Mouse (Mus musculus) heart, postnatal 4 days (tissue): ENCODE measurements around the gene Trim23. TPM values are rescaled to one million over a fixed set of nuclear protein-coding genes. Genes with fewer than 3 reads are reported as not detected.
"Not testable (repeated sequence)": the region's sequence is repeated elsewhere in the genome, so short reads cannot be mapped to it uniquely, and the experiment has no call there.

Source experiments
- DNase-seq: peaks from one replicate; pipeline ENCODE4 v3.0.0; 2021
- total RNA-seq, 2 experiments: library from RNA; stranded (reverse); gene quantifications; 2 replicates each; pipeline ENCODE4 v1.2.3; 2021

Gene Trim23
- 10 to 100 TPM; 17.8 to 19.9 TPM for total RNA-seq

- DNase-seq, result peak; percentile 98
These were observed at the start of gene Trim23 for GRCm38 (mm10) chr13:104178650-104179121. Trim23 (plus strand) TSS chr13:104178797.

DNA sequence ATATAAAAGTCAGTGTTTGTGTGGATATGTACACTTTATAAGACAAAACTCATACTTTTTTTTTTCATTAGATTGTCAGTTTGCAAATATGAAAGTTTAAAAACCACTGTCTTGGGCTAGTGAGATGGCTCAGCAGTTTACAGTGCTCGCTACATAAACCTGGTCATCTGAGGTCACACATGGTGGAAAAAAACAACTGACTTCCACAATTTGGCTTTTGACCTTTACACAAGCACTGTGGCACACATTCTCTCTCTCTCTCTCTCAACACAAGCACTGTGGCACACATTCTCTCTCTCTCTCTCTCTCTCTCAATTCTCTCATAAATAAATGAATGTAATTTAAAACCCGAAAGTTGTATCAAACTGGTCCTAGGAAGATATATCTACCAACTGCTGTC is 46.0 kb upstream of the Trim23 start:
- no peak for DNase-seq

GRCm38 (mm10) chr13:104134510-104135085 is 44.0 kb upstream of the Trim23 start:
- no peak for DNase-seq

GRCm38 (mm10) chr13:104139369-104140209 is 39.0 kb upstream of the Trim23 start:
- DNase-seq, result peak; percentile 83

DNA sequence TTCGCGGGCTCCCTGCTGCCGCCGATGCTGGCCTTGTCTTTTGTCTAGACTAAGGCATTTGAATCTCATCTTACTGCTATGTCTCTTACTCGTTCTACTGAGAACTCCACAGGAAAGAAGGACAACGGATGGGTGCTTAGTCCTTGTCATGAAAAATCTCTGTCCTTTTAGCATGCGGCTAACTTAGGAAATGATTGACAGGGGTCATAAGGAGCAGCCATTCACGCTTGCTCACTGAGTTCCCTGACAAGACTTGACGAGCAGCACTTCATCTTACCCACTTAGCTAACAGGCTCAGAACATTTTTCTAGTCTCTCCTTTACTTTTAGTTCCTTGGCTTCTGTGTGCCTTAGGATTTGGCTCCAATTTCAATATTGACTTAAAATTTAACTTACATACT is 33.7 kb upstream of the Trim23 start:
- DNase-seq, result no peak

DNA sequence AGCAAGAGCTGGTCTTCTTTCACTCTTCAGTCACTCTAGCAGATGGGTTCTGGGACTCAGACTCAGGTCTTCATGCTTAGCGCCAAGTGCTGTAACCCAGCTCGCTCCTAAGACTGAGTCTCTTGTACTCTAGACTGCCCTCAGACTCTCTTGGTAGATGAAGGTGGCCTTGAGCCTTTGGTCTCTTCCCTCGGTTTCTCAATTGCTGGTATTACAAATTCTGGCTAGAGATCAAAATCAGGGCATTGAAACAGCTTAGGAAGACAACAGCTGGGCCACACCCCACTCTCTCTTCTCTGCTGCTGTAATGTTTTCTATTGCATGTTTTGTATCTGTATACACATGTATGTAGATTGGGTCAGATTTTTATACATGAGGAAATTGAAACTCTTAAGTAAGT is 33.0 kb upstream of the Trim23 start:
- DNase-seq, result no peak

DNA sequence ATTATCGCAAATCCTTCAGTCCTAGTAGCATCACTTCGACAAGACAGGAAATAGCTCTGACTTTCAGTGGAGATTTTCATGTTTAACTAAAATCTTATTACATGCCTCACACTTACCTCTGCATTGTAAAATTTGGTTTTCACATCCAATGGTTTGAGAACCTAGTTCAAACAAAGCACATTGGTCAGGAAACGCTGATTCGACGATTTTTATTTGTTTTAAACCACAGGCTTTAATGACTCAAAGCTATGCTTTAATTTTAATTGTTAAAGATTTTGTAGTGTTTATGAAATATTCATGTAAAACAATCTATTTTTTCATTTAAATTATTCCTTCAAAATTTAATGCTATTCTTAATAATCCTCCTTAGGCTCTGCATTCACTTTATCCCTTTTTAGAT is 24.4 kb upstream of the Trim23 start:
- DNase-seq, result no peak

GRCm38 (mm10) chr13:104155106-104155505 is 23.5 kb upstream of the Trim23 start:
- no peak for DNase-seq

- DNase-seq, result no peak
These were observed 22.9 kb upstream of the Trim23 start for GRCm38 (mm10) chr13:104155686-104156085.

DNA sequence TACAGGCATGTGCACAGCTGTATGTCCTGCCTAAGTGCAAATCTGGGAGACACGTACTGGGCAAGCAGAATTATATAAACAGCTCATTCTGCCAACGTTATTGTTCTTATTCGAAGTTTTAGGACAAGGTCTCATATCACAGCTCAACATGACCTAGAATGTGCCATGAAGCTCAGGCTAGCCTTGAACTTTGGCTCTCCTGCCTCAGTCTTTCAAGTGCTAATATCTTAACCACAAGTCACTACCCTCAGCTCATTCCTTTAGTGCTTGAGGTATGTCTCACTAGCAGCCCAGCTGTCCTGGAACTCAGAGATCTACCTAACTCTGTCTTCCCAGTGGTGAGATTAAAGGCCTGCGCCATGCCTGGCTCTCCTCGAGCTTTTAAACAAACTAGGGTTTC is 6.9 kb upstream of the Trim23 start:
- no peak for DNase-seq

GRCm38 (mm10) chr13:104172498-104172897 is 6.1 kb upstream of the Trim23 start:
- DNase-seq, result no peak

- no peak for DNase-seq
These were observed 1.7 kb upstream of the Trim23 start for GRCm38 (mm10) chr13:104176874-104177273.

DNA sequence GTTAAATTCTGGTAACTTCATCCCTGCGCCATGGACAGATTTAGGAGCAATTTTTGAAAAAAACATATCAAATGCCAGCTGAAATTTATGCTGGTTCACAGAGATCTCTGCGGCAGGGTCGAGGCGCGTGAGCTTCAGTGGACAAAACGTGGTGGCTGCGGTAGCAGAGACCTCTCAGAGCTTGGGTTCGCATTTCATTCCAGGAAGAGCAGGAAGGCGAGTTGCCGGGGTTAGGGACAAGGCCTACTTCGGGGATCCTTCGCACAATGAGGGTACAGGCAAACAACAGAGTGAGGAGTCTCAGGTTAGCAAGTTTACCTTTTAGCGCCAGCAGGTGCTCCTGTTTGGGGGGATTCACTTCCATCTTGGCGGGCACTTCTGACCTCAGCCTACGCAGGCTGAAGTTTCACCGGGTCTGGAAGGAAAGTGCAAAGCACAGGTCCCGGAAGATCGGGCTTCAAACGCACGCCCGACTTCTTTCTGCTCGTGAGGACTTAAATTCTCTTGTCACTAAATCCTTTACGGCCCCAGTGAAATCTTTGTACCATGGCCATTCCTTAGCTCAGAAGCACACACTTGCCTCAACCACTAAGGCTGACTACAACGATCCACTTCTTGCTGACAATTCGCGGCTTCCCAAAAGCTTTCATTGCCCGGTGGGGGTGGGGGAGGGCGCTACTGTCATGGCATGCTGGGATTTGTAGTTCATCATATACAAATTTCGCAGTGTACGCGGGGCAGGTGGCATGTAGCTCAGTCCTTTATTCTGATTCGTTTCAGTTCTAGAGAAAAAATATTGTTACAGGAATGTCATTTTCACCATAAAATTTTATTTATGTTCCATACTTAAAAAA is 574 bp upstream of the Trim23 start, which contains the start of gene Trappc13:
Trappc13 (minus strand) TSS at position 674 of the 854 bp plus-strand sequence.
- DNase-seq, result no peak

DNA sequence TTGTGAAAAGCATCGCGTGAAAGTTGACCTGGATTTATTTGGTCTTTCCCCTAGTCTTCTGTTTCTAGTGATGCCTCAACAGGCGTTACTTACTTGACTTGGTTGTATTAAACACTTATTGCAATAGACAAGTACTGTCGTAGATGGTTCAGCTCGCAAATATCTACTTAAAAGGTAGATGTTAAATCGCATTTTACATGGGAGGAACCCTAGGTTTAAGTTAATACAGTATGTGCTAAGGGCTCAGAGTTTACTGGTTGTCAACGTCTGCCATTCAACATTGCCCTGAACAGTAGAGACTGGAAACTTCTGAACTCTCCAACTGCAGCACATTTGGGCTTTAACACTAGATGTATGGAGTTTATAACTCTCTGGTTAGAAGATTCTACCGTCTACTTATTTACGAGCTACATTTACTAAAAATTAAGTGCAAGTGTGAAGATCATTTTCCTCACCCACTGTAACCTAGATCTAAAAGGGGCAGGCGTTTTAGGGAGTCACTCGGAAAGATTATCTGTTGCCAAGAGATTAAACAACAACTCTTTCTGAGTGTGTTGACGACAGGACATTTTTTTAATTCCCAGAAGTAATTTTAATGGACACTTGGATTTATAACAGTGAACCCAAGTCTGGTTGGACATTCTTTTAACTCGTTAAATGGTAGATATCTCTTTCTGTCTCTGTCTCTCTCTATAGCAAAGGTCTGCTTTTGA is 735 bp downstream of the Trim23 start:
- no peak for DNase-seq

DNA sequence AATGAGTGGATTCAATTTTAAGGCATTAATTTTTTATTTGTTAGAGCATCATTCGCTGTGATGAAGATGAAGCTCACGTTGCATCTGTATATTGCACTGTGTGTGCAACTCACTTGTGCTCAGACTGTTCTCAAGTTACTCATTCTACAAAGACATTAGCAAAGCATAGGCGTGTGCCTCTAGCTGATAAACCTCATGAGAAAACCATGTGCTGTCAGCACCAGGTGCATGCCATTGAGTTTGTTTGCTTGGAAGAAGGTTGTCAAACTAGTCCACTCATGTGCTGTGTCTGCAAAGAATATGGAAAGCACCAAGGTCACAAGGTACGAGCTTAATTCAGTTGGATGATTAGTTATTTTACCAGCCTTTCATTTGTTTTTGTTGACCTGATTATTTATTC is 8.8 kb downstream of the Trim23 start:
- no peak for DNase-seq

GRCm38 (mm10) chr13:104195891-104196290 is 17.3 kb downstream of the Trim23 start:
- DNase-seq, result not testable (repeated sequence)

GRCm38 (mm10) chr13:104204313-104204712 is 25.7 kb downstream of the Trim23 start:
- DNase-seq, result no peak

DNA sequence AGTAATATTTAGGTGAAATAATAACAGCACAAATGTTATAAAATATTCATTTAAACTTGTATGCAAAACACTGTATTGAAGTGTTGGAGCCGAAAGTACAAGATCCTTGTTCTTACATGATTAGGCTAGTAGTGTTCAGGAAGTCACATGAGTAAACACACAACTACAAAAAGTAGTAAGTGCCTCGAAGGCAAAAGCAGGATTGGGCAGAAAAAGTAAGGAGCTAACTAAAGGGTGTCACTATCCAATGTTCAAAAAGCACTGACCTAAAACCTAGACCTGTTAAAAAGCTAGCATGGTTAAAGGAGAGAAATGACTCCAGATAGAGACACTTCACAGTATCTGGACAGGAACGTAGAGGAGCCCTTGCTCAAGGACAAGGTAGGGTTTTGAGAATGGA is 48.9 kb downstream of the Trim23 start:
- no peak for DNase-seq

DNA sequence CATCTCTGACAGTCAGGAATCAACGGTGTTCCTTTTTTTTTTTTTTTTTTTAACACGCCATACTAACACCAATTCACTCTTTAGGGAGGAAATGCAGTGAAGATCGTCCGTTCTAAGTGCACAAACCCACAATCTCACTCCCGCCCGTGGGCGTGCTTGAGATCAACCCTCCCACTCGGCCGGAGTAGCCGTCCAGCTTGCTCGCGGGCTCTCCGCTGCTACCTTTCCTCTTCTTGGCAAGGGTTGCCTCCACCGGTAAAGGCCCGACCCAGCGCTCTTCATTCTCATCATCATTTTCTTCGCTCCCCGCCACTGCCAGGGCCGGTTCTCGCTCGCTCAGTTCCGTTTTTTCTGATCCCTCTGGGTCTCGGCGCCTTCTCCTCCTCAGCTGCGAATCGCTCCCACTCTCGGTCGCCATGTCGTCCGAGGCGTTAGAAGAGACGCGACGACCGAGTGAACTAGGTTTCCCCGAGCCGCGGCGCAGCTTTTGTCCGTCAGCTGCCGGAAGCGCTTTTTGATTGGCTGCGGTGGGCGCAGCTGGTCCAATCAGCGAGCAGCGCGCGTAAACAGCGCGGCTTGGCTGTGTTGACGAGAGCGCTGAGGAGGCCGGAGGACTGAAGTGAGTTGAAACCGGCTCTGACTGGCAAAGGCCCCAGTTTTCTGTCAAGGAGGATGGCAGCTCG is 49.9 kb downstream of the Trim23 start, which contains the start of the genes Cenpk and Ppwd1:
Cenpk (plus strand) TSS at position 228 of the 683 bp plus-strand sequence.
Ppwd1 (minus strand) TSS at position 460 of the 683 bp plus-strand sequence.
- DNase-seq, result peak; percentile 97

GRCm38 (mm10) chr13:104229181-104229580 is 50.6 kb downstream of the Trim23 start:
- DNase-seq, result no peak
